Mouse (Mus musculus) CH12.LX (cell line): ENCODE measurements around the gene Ddn. TPM values are rescaled to one million over a fixed set of nuclear protein-coding genes. Genes with fewer than 3 reads are reported as not detected.

Experiments
- DNase-seq: peaks from one replicate; pipeline ENCODE4 v3.0.0-alpha.2; 2013; ENCODE audit errors: extremely low read depth
- H3K27ac ChIP-seq: 2 replicates; pipeline ENCODE4 v1.5.1; 2012; ENCODE audit warnings: low read depth, mild to moderate bottlenecking, control low read depth, moderate library complexity; ENCODE audit not compliant: insufficient read depth
- H3K27me3 ChIP-seq: replicated peaks from 2 replicates; pipeline ENCODE3; 2012; ENCODE audit warnings: inconsistent platforms
- H3K36me3 ChIP-seq, 2 experiments: replicated peaks in 1 of 2; 2 replicates each; pipeline versions ENCODE3 to v1.6.1; 2012; ENCODE audit warnings: inconsistent platforms in 1 of 2, low read length in 1 of 2, mild to moderate bottlenecking in 1 of 2, mixed read lengths in 1 of 2, moderate library complexity in 1 of 2; ENCODE audit not compliant: control insufficient read depth in 1 of 2, insufficient read depth in 1 of 2
- H3K4me1 ChIP-seq, 2 experiments: 2 replicates each; pipeline ENCODE4 v1.6.1; 2012; ENCODE audit warnings: inconsistent platforms in 1 of 2, moderate library complexity in 1 of 2; ENCODE audit not compliant: insufficient read depth in 2 of 2, control insufficient read depth in 1 of 2
- H3K4me2 ChIP-seq: 2 replicates; pipeline ENCODE4 v1.6.1; 2012; ENCODE audit warnings: low read depth, mild to moderate bottlenecking, control low read depth; ENCODE audit not compliant: poor library complexity, insufficient read depth, severe bottlenecking
- H3K4me3 ChIP-seq, 3 experiments: fragments of 150-350 bp in 1 of 3; sonication (generic) in 1 of 3; replicated peaks in 1 of 3; 2 replicates each; pipeline versions ENCODE3 to v1.5.1; 2011 to 2012; ENCODE audit warnings: low read depth in 2 of 3, low read length in 2 of 3, mild to moderate bottlenecking in 2 of 3, moderate library complexity in 2 of 3, control low read depth in 1 of 3, improper control_type of control experiment in 1 of 3, inconsistent platforms in 1 of 3, mixed read lengths in 1 of 3; ENCODE audit not compliant: poor library complexity in 1 of 3
- H3K79me2 ChIP-seq: replicated peaks from 2 replicates; pipeline ENCODE4 v1.6.1; 2012; ENCODE audit warnings: mild to moderate bottlenecking, moderate library complexity; ENCODE audit not compliant: control insufficient read depth, poor library complexity, insufficient read depth, severe bottlenecking; ENCODE audit errors: extremely low read depth
- H3K9ac ChIP-seq: 2 replicates; pipeline ENCODE4 v1.6.1; 2012; ENCODE audit warnings: low read depth, mild to moderate bottlenecking, control low read depth, moderate library complexity; ENCODE audit not compliant: insufficient read depth
- H3K9me3 ChIP-seq: replicated peaks from 2 replicates; pipeline ENCODE3; 2012; ENCODE audit warnings: low read length, inconsistent platforms, mixed read lengths
- CHD2 ChIP-seq: IDR thresholded peaks from 2 replicates; pipeline ENCODE4 v1.6.1; 2011; ENCODE audit warnings: low read length, improper control_type of control experiment
- CTCF ChIP-seq, 2 experiments: IDR thresholded peaks in 1 of 2; conservative IDR thresholded peaks in 1 of 2; 2 replicates each; pipeline ENCODE4 v1.5.1; 2011 to 2012; ENCODE audit warnings: low read depth in 2 of 2, low read length in 2 of 2, improper control_type of control experiment in 1 of 2, inconsistent platforms in 1 of 2, mild to moderate bottlenecking in 1 of 2, moderate library complexity in 1 of 2
- ELF1 ChIP-seq: IDR thresholded peaks from 2 replicates; pipeline ENCODE4 v1.6.1; 2014; ENCODE audit warnings: low read depth, mild to moderate bottlenecking, inconsistent platforms, low read length, improper control_type of control experiment
- EP300 ChIP-seq: IDR thresholded peaks from 2 replicates; pipeline ENCODE4 v1.6.1; 2011; ENCODE audit warnings: low read length, improper control_type of control experiment
- GABPA ChIP-seq: IDR thresholded peaks from 2 replicates; pipeline ENCODE4 v1.6.1; 2012; ENCODE audit warnings: low read depth, low read length, improper control_type of control experiment, inconsistent platforms; ENCODE audit not compliant: insufficient replicate concordance
- HCFC1 ChIP-seq: IDR thresholded peaks from 2 replicates; pipeline ENCODE4 v1.6.1; 2012; ENCODE audit warnings: low read depth, mild to moderate bottlenecking, inconsistent platforms, low read length, improper control_type of control experiment
- JUN ChIP-seq: IDR thresholded peaks from 2 replicates; pipeline ENCODE4 v1.6.1; 2011; ENCODE audit warnings: low read depth, mild to moderate bottlenecking, low read length, improper control_type of control experiment, moderate library complexity; ENCODE audit not compliant: insufficient read depth
- MAFK ChIP-seq: IDR thresholded peaks from 2 replicates; pipeline ENCODE4 v1.6.1; 2011; ENCODE audit warnings: low read length, improper control_type of control experiment; ENCODE audit not compliant: insufficient replicate concordance
- MAZ ChIP-seq: IDR thresholded peaks from 2 replicates; pipeline ENCODE4 v1.6.1; 2012; ENCODE audit warnings: low read depth, mild to moderate bottlenecking, inconsistent platforms, low read length, improper control_type of control experiment, moderate library complexity
- MEF2A ChIP-seq: IDR thresholded peaks from 2 replicates; pipeline ENCODE4 v1.6.1; 2014; ENCODE audit warnings: low read depth, mild to moderate bottlenecking, inconsistent platforms, low read length, improper control_type of control experiment, borderline replicate concordance
- PAX5 ChIP-seq: IDR thresholded peaks from 2 replicates; pipeline ENCODE4 v1.6.1; 2012; ENCODE audit warnings: low read length, inconsistent platforms, mixed read lengths
- POLR2A ChIP-seq: IDR thresholded peaks from 2 replicates; pipeline ENCODE4 v1.6.1; 2011; ENCODE audit warnings: low read depth, mild to moderate bottlenecking, improper control_type of control experiment, low read length
- POLR2AphosphoS2 ChIP-seq: IDR thresholded peaks from 2 replicates; pipeline ENCODE4 v1.6.1; 2011; ENCODE audit warnings: low read depth, low read length, improper control_type of control experiment
- RCOR1 ChIP-seq: conservative IDR thresholded peaks from 2 replicates; pipeline ENCODE4 v1.6.1; 2012; ENCODE audit warnings: low read depth, mild to moderate bottlenecking, inconsistent platforms, low read length, improper control_type of control experiment
- SIN3A ChIP-seq: IDR thresholded peaks from 2 replicates; pipeline ENCODE4 v1.6.1; 2012; ENCODE audit warnings: low read length, improper control_type of control experiment, inconsistent platforms
- TCF12 ChIP-seq: IDR thresholded peaks from 2 replicates; pipeline ENCODE4 v1.6.1; 2014; ENCODE audit warnings: low read depth, mild to moderate bottlenecking, inconsistent platforms, low read length, improper control_type of control experiment
- USF1 ChIP-seq: IDR thresholded peaks from 2 replicates; pipeline ENCODE4 v1.6.1; 2014; ENCODE audit warnings: low read depth, mild to moderate bottlenecking, inconsistent platforms, low read length, improper control_type of control experiment
- ZC3H11A ChIP-seq: IDR thresholded peaks from 2 replicates; pipeline ENCODE4 v1.6.1; 2012; ENCODE audit warnings: low read depth, mild to moderate bottlenecking, inconsistent platforms, low read length, improper control_type of control experiment
- dilution Hi-C: fragments of 300-500 bp; cut with MboI; formaldehyde crosslinking; loops from 2 replicates; pipeline ENCODE4 v1.14.3; 2020; ENCODE audit warnings: low sequenced_read_pairs; ENCODE audit not compliant: extremely low pct_unique_long_range_greater_than_20kb, extremely low pct_ligation_motif_present
- in situ Hi-C: fragments of 300-500 bp; cut with MboI; formaldehyde crosslinking; loops from 3 replicates; pipeline ENCODE4 v1.14.3; 2019; ENCODE audit warnings: low sequenced_read_pairs, low pct_ligation_motif_present, low pct_unique_long_range_greater_than_20kb, mixed read lengths
- polyA plus RNA-seq: library from polyadenylated mRNA; unstranded; fragments of >175 nt; gene quantifications from 2 replicates; pipeline ENCODE4 v1.2.1, GENCODE M21; 2012; ENCODE audit warnings: low read depth; ENCODE audit not compliant: insufficient read length
- total RNA-seq, 2 experiments: library from RNA; depleted of rRNA; stranded (reverse); fragments of 300-350 nt in 1 of 2; fragments of >200 nt in 1 of 2; gene quantifications; 2 replicates each; pipeline ENCODE4 v1.2.3; 2012 to 2014

Gene Ddn
- total and polyA plus RNA-seq, 3 experiments: 0.04 TPM; not detected in 2

- Histone ChIP-seq H3K9me3 (no peaks in the 10 kb centered on the region), H3K9ac (peak overlapping the region; percentile 85), H3K27me3 (no peaks in the 10 kb centered on the region), H3K4me3 (peak overlapping the region; percentile 87 to 94 (median 88)), H3K36me3 (peaks cover 10 to 42% of the 10 kb centered on the region in 2 experiments), H3K4me1 (peaks cover 6 to 31% of the 10 kb centered on the region in 2 experiments), H3K4me2 (peak overlapping the region; percentile 62)
- peak; percentile 80 for DNase-seq
- no peak for TF ChIP-seq USF1
- no peak for TF ChIP-seq POLR2A
- no peak for TF ChIP-seq ZC3H11A
- 0 out of 2 replicates have a peak, but pooled peaks have one; percentile 82 for TF ChIP-seq MAZ
- 0 out of 4 replicates have a peak, but pooled peaks of 1 of the 2 experiments have one; percentile 3 for TF ChIP-seq CTCF (conservative IDR thresholded peaks at IDR 0.05 in 1 of 2, IDR thresholded peaks at IDR 0.05 in 1 of 2; ENCODE audit: low read depth in 2 of 2, low read length in 2 of 2)
- TF ChIP-seq ELF1: peak; percentile 26; the same call in 1 of the 2 replicates
- TF ChIP-seq SIN3A: peak; percentile 24
- TF ChIP-seq TCF12: peak; percentile 44; the same call in 1 of the 2 replicates
- TF ChIP-seq, all 38 proteins: peak for 5
- dilution Hi-C loops: no loop called here
- in situ Hi-C loops: no loop called here
- peaks cover 40% of the 10 kb centered on the region for H3K79me2 ChIP-seq
- H3K27ac ChIP-seq: peak overlapping the region; percentile 48; the same call in 1 of the 2 replicates
Measured at GRCm38 (mm10) chr15:98762201-98762621, 47.1 kb downstream of the Ddn start.

DNA sequence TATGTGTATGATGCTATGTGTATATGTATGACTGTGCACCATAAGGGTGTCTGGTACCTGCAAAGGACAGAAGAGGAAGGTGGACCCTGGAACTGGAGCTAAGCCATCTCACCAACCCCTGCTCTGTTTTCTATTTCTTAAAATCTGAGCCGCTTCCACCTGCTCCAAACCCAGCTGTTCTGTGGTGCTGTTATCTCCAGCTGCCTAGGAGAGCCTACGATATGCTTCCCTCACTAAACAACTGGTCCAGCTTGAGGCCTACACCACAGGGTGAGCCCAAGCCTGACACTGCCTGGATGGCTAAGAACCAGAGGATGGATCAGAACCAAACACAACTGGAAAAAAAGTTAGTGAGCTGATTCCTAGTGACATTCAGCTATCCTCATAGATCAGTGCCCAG lies 55.2 kb downstream of the Ddn start:
- Histone ChIP-seq H3K4me2 (no peak overlapping the region), H3K27ac (no peak overlapping the region), H3K27me3 (no peaks in the 10 kb centered on the region), H3K36me3 (peaks cover 9 to 86% of the 10 kb centered on the region in 2 experiments), H3K79me2 (peaks cover 57% of the 10 kb centered on the region), H3K9me3 (no peaks in the 10 kb centered on the region), H3K9ac (no peak overlapping the region), H3K4me3 (no peak overlapping the region), H3K4me1 (peaks cover 6 to 48% of the 10 kb centered on the region in 2 experiments)
- DNase-seq: no peak
- TF ChIP-seq HCFC1: no peak
- TF ChIP-seq GABPA: no peak
- no peak for TF ChIP-seq ELF1
- TF ChIP-seq JUN: no peak
- no peak for TF ChIP-seq MEF2A
- TF ChIP-seq PAX5: no peak
- no peak for TF ChIP-seq POLR2AphosphoS2
- TF ChIP-seq MAFK: no peak
- TF ChIP-seq RCOR1: no peak
- no peak for TF ChIP-seq CHD2
- no peak for TF ChIP-seq TCF12
- TF ChIP-seq EP300: no peak
- dilution Hi-C loops (no loop called here), in situ Hi-C loops (no loop called here)

Other genes starting within 250 kb of the Ddn start
Only the 20 nearest of the 21 such genes appear.
- 36.8 and 42.1 TPM in 2 replicates for gene Ccnt1, start 238.6 kb downstream of the Ddn start, total RNA-seq (2012; rRNA removed)
- 38.1 and 41.3 TPM in 2 replicates for gene Ccnt1, start 238.6 kb downstream of the Ddn start, total RNA-seq (2014; rRNA removed)
- gene Ccnt1, start 238.6 kb downstream of the Ddn start, polyA plus RNA-seq: 62.1 and 73.3 TPM in 2 replicates
- gene 4930415O20Rik, start 238.5 kb downstream of the Ddn start, total RNA-seq (2012; rRNA removed): not detected in 2 replicates
- not detected in 2 replicates for gene 4930415O20Rik, start 238.5 kb downstream of the Ddn start, total RNA-seq (2014; rRNA removed)
- gene 4930415O20Rik, start 238.5 kb downstream of the Ddn start, polyA plus RNA-seq: not detected in 2 replicates
- 1.5 and 2.6 TPM in 2 replicates for gene Adcy6, start 199.4 kb downstream of the Ddn start, total RNA-seq (2012; rRNA removed)
- 0.05 TPM in 1 of 2 replicates, not detected in the other for gene Adcy6, start 199.4 kb downstream of the Ddn start, total RNA-seq (2014; rRNA removed)
- 0.06 and 0.11 TPM in 2 replicates for gene Adcy6, start 199.4 kb downstream of the Ddn start, polyA plus RNA-seq
- gene Cacnb3, start 178.7 kb downstream of the Ddn start, total RNA-seq (2012; rRNA removed): 2.9 and 4.3 TPM in 2 replicates
- 2.3 and 2.5 TPM in 2 replicates for gene Cacnb3, start 178.7 kb downstream of the Ddn start, total RNA-seq (2014; rRNA removed)
- 5.7 and 7.0 TPM in 2 replicates for gene Cacnb3, start 178.7 kb downstream of the Ddn start, polyA plus RNA-seq
- gene Ddx23, start 146.6 kb downstream of the Ddn start, total RNA-seq (2012; rRNA removed): 103 and 132 TPM in 2 replicates
- 58.5 and 59.4 TPM in 2 replicates for gene Ddx23, start 146.6 kb downstream of the Ddn start, total RNA-seq (2014; rRNA removed)
- 148 and 181 TPM in 2 replicates for gene Ddx23, start 146.6 kb downstream of the Ddn start, polyA plus RNA-seq
- gene Rnd1, start 132.0 kb downstream of the Ddn start, total RNA-seq (2012; rRNA removed): 3.8 and 6.3 TPM in 2 replicates
- gene Rnd1, start 132.0 kb downstream of the Ddn start, total RNA-seq (2014; rRNA removed): 5.8 and 9.4 TPM in 2 replicates
- 5.7 and 6.0 TPM in 2 replicates for gene Rnd1, start 132.0 kb downstream of the Ddn start, polyA plus RNA-seq
- gene Ccdc65, start 101.3 kb downstream of the Ddn start, total RNA-seq (2012; rRNA removed): 0.13 TPM in 1 of 2 replicates, not detected in the other
- gene Ccdc65, start 101.3 kb downstream of the Ddn start, total RNA-seq (2014; rRNA removed): not detected in 2 replicates
- gene Ccdc65, start 101.3 kb downstream of the Ddn start, polyA plus RNA-seq: 0.11 and 0.14 TPM in 2 replicates
- gene Fkbp11, start 81.3 kb downstream of the Ddn start, total RNA-seq (2012; rRNA removed): 75.0 and 132 TPM in 2 replicates
- 21.0 and 23.4 TPM in 2 replicates for gene Fkbp11, start 81.3 kb downstream of the Ddn start, total RNA-seq (2014; rRNA removed)
- 22.2 and 27.6 TPM in 2 replicates for gene Fkbp11, start 81.3 kb downstream of the Ddn start, polyA plus RNA-seq
- 32.5 and 33.8 TPM in 2 replicates for gene Arf3, start 46.3 kb downstream of the Ddn start, total RNA-seq (2012; rRNA removed)
- 33.9 and 41.0 TPM in 2 replicates for gene Arf3, start 46.3 kb downstream of the Ddn start, total RNA-seq (2014; rRNA removed)
- gene Arf3, start 46.3 kb downstream of the Ddn start, polyA plus RNA-seq: 158 and 182 TPM in 2 replicates
- gene Wnt10b, start 31.3 kb downstream of the Ddn start, total RNA-seq (2012; rRNA removed): 19.1 and 25.4 TPM in 2 replicates
- gene Wnt10b, start 31.3 kb downstream of the Ddn start, total RNA-seq (2014; rRNA removed): 61.6 and 64.4 TPM in 2 replicates
- gene Wnt10b, start 31.3 kb downstream of the Ddn start, polyA plus RNA-seq: 56.2 and 58.0 TPM in 2 replicates
- gene Wnt1, start 19.6 kb downstream of the Ddn start, total RNA-seq (2012; rRNA removed): not detected in 2 replicates
- not detected in 2 replicates for gene Wnt1, start 19.6 kb downstream of the Ddn start, total RNA-seq (2014; rRNA removed)
- gene Wnt1, start 19.6 kb downstream of the Ddn start, polyA plus RNA-seq: not detected in 2 replicates
- 49.4 and 63.2 TPM in 2 replicates for gene Prkag1, start 22.0 kb upstream of the Ddn start, total RNA-seq (2012; rRNA removed)
- 87.5 and 89.4 TPM in 2 replicates for gene Prkag1, start 22.0 kb upstream of the Ddn start, total RNA-seq (2014; rRNA removed)
- gene Prkag1, start 22.0 kb upstream of the Ddn start, polyA plus RNA-seq: 66.1 and 73.2 TPM in 2 replicates
- 14.1 and 15.6 TPM in 2 replicates for gene Kmt2d, start 61.7 kb upstream of the Ddn start, total RNA-seq (2012; rRNA removed)
- 4.3 and 4.8 TPM in 2 replicates for gene Kmt2d, start 61.7 kb upstream of the Ddn start, total RNA-seq (2014; rRNA removed)
- 22.7 TPM in 2 replicates for gene Kmt2d, start 61.7 kb upstream of the Ddn start, polyA plus RNA-seq
- gene Rhebl1, start 85.0 kb upstream of the Ddn start, total RNA-seq (2012; rRNA removed): 11.1 and 13.9 TPM in 2 replicates
- gene Rhebl1, start 85.0 kb upstream of the Ddn start, total RNA-seq (2014; rRNA removed): 17.6 and 23.2 TPM in 2 replicates
- gene Rhebl1, start 85.0 kb upstream of the Ddn start, polyA plus RNA-seq: 23.3 and 25.1 TPM in 2 replicates
- gene Dhh, start 89.0 kb upstream of the Ddn start, total RNA-seq (2012; rRNA removed): not detected in 2 replicates
- not detected in 2 replicates for gene Dhh, start 89.0 kb upstream of the Ddn start, total RNA-seq (2014; rRNA removed)
- not detected in 2 replicates for gene Dhh, start 89.0 kb upstream of the Ddn start, polyA plus RNA-seq
- gene Lmbr1l, start 108.7 kb upstream of the Ddn start, total RNA-seq (2012; rRNA removed): 19.7 and 23.4 TPM in 2 replicates
- gene Lmbr1l, start 108.7 kb upstream of the Ddn start, total RNA-seq (2014; rRNA removed): 27.5 and 30.4 TPM in 2 replicates
- 22.4 and 27.9 TPM in 2 replicates for gene Lmbr1l, start 108.7 kb upstream of the Ddn start, polyA plus RNA-seq
- 1,149 and 1,670 TPM in 2 replicates for gene Tuba1b, start 125.1 kb upstream of the Ddn start, total RNA-seq (2012; rRNA removed)
- 2,803 and 2,960 TPM in 2 replicates for gene Tuba1b, start 125.1 kb upstream of the Ddn start, total RNA-seq (2014; rRNA removed)
- 2,789 and 2,851 TPM in 2 replicates for gene Tuba1b, start 125.1 kb upstream of the Ddn start, polyA plus RNA-seq
- 0.38 TPM in 1 of 2 replicates, not detected in the other for gene Gm49450, start 144.1 kb upstream of the Ddn start, total RNA-seq (2012; rRNA removed)
- gene Gm49450, start 144.1 kb upstream of the Ddn start, total RNA-seq (2014; rRNA removed): 0.81 and 4.7 TPM in 2 replicates
- gene Gm49450, start 144.1 kb upstream of the Ddn start, polyA plus RNA-seq: 125 TPM in 1 of 2 replicates, not detected in the other
- 153 and 181 TPM in 2 replicates for gene Tuba1a, start 144.2 kb upstream of the Ddn start, total RNA-seq (2012; rRNA removed)
- 438 and 533 TPM in 2 replicates for gene Tuba1a, start 144.2 kb upstream of the Ddn start, total RNA-seq (2014; rRNA removed)
- 254 and 283 TPM in 2 replicates for gene Tuba1a, start 144.2 kb upstream of the Ddn start, polyA plus RNA-seq
- gene Tuba1c, start 220.4 kb upstream of the Ddn start, total RNA-seq (2012; rRNA removed): 178 and 229 TPM in 2 replicates
- 359 and 390 TPM in 2 replicates for gene Tuba1c, start 220.4 kb upstream of the Ddn start, total RNA-seq (2014; rRNA removed)
- gene Tuba1c, start 220.4 kb upstream of the Ddn start, polyA plus RNA-seq: 183 and 220 TPM in 2 replicates